Mouse (Mus musculus) cerebellum, adult 11 months (tissue): ENCODE measurements around the gene Chuk.
A peak's percentile ranks its signal among the peaks of the same experiment; 100 is the strongest.
"Not testable (repeated sequence)": the region's sequence is repeated elsewhere in the genome, so short reads cannot be mapped to it uniquely, and the experiment has no call there.

Source experiments
- DNase-seq: peaks from one replicate; pipeline ENCODE4 v3.0.0; 2022

Chuk gene

GRCm38 (mm10) chr19:44106831-44107660, at the start of gene Chuk:
Gene Chuk (minus strand): TSS chr19:44107480.
- peak; percentile 92 for DNase-seq

GRCm38 (mm10) chr19:44157005-44157404, 49.7 kb upstream of the Chuk start:
- no peak for DNase-seq

- DNase-seq: no peak
Observed at GRCm38 (mm10) chr19:44153781-44154180, 46.5 kb upstream of the Chuk start.

- DNase-seq: no peak
Observed at GRCm38 (mm10) chr19:44148991-44149390, 41.7 kb upstream of the Chuk start.

GRCm38 (mm10) chr19:44148345-44148744, 41.1 kb upstream of the Chuk start:
- no peak for DNase-seq

- DNase-seq: no peak
Observed at GRCm38 (mm10) chr19:44146951-44147350, 39.7 kb upstream of the Chuk start.

GRCm38 (mm10) chr19:44146568-44146879, 39.2 kb upstream of the Chuk start:
- no peak for DNase-seq

- peak; percentile 87 for DNase-seq
Observed at GRCm38 (mm10) chr19:44145702-44146567, 38.7 kb upstream of the Chuk start, which contains the start of gene Bloc1s2. Gene Bloc1s2 (minus strand): TSS chr19:44146446.

GRCm38 (mm10) chr19:44144366-44144765, 37.1 kb upstream of the Chuk start:
- no peak for DNase-seq

- DNase-seq: no peak
Observed at GRCm38 (mm10) chr19:44135960-44136485, 28.7 kb upstream of the Chuk start.

GRCm38 (mm10) chr19:44135072-44135959, 28.0 kb upstream of the Chuk start, which contains the start of gene Cwf19l1:
Gene Cwf19l1 (minus strand): TSS chr19:44135876.
- DNase-seq: peak; percentile 87

- no peak for DNase-seq
Observed at GRCm38 (mm10) chr19:44132917-44133316, 25.6 kb upstream of the Chuk start.

GRCm38 (mm10) chr19:44128560-44128959, 21.3 kb upstream of the Chuk start:
- no peak for DNase-seq

GRCm38 (mm10) chr19:44127729-44128497, 20.6 kb upstream of the Chuk start:
- no peak for DNase-seq

- DNase-seq: no peak
Observed at GRCm38 (mm10) chr19:44121137-44121536, 13.9 kb upstream of the Chuk start.

- DNase-seq: not testable (repeated sequence)
Observed at GRCm38 (mm10) chr19:44120686-44121085, 13.4 kb upstream of the Chuk start.

GRCm38 (mm10) chr19:44117793-44118192, 10.5 kb upstream of the Chuk start:
- DNase-seq: no peak

GRCm38 (mm10) chr19:44111706-44112105, 4.4 kb upstream of the Chuk start:
- DNase-seq: no peak

GRCm38 (mm10) chr19:44110356-44110755, 3.1 kb upstream of the Chuk start:
- DNase-seq: no peak

- DNase-seq: peak; percentile 6
Observed at GRCm38 (mm10) chr19:44108996-44109395, 1.7 kb upstream of the Chuk start.

- no peak for DNase-seq
Observed at GRCm38 (mm10) chr19:44107661-44108521, 611 bp upstream of the Chuk start.
